Mouse (Mus musculus): ENCODE measurements around the gene Cog6.

The Cog6 gene

GRCm38 (mm10) chr3:53016436-53017340 lies at the start of gene Cog6:
Cog6 (minus strand) TSS chr3:53017237.
- peak; percentile 59 to 73 for DNase-seq (ENCODE audit: low spot score in 2 of 2)

- DNase-seq (ENCODE audit: low spot score in 2 of 2): no peak
Measured at GRCm38 (mm10) chr3:53066095-53066372, 49.0 kb upstream of the Cog6 start.

- DNase-seq (ENCODE audit: low spot score in 2 of 2): no peak
Measured at GRCm38 (mm10) chr3:53065267-53066094, 48.4 kb upstream of the Cog6 start.

GRCm38 (mm10) chr3:53063423-53064147 lies 46.5 kb upstream of the Cog6 start:
- DNase-seq (ENCODE audit: low spot score in 2 of 2): no peak

- no peak for DNase-seq (ENCODE audit: low spot score in 2 of 2)
Measured at GRCm38 (mm10) chr3:53059959-53060358, 42.9 kb upstream of the Cog6 start.

- no peak for DNase-seq (ENCODE audit: low spot score in 2 of 2)
Measured at GRCm38 (mm10) chr3:53056430-53056829, 39.4 kb upstream of the Cog6 start.

GRCm38 (mm10) chr3:53052385-53052784 lies 35.3 kb upstream of the Cog6 start:
- DNase-seq (ENCODE audit: low spot score in 2 of 2): no peak

- DNase-seq (ENCODE audit: low spot score in 2 of 2): no peak
Measured at GRCm38 (mm10) chr3:53046371-53046770, 29.3 kb upstream of the Cog6 start.

GRCm38 (mm10) chr3:53045697-53046096 lies 28.7 kb upstream of the Cog6 start:
- DNase-seq (ENCODE audit: low spot score in 2 of 2): no peak

GRCm38 (mm10) chr3:53044682-53045299 lies 27.8 kb upstream of the Cog6 start:
- no peak for DNase-seq (ENCODE audit: low spot score in 2 of 2)

- DNase-seq (ENCODE audit: low spot score in 2 of 2): no peak
Measured at GRCm38 (mm10) chr3:53044238-53044637, 27.2 kb upstream of the Cog6 start.

- DNase-seq (ENCODE audit: low spot score in 2 of 2): no peak
Measured at GRCm38 (mm10) chr3:53043206-53043780, 26.3 kb upstream of the Cog6 start.

GRCm38 (mm10) chr3:53042240-53042567 lies 25.2 kb upstream of the Cog6 start:
- DNase-seq (ENCODE audit: low spot score in 2 of 2): no peak

GRCm38 (mm10) chr3:53041411-53042239 lies 24.6 kb upstream of the Cog6 start, which contains the start of gene Lhfp:
Lhfp (plus strand) TSS chr3:53041528.
- DNase-seq (ENCODE audit: low spot score in 2 of 2): peak; percentile 37 to 57

GRCm38 (mm10) chr3:53040593-53041410 lies 23.8 kb upstream of the Cog6 start:
- DNase-seq (ENCODE audit: low spot score in 2 of 2): no peak

- no peak for DNase-seq (ENCODE audit: low spot score in 2 of 2)
Measured at GRCm38 (mm10) chr3:53039746-53040145, 22.7 kb upstream of the Cog6 start.

GRCm38 (mm10) chr3:53038913-53039312 lies 21.9 kb upstream of the Cog6 start:
- DNase-seq (ENCODE audit: low spot score in 2 of 2): no peak

GRCm38 (mm10) chr3:53036941-53037340 lies 19.9 kb upstream of the Cog6 start:
- no peak for DNase-seq (ENCODE audit: low spot score in 2 of 2)

GRCm38 (mm10) chr3:53036076-53036475 lies 19.0 kb upstream of the Cog6 start:
- no peak for DNase-seq (ENCODE audit: low spot score in 2 of 2)

GRCm38 (mm10) chr3:53033448-53033847 lies 16.4 kb upstream of the Cog6 start:
- no peak for DNase-seq (ENCODE audit: low spot score in 2 of 2)
